Mouse (Mus musculus) heart, embryonic 10.5 days (tissue): ENCODE measurements around the gene Sox15. TPM values are rescaled to one million over a fixed set of nuclear protein-coding genes. Genes with fewer than 3 reads are reported as not detected.
A peak's percentile ranks its signal among the peaks of the same experiment; 100 is the strongest.

Experiments used
- DNase-seq: peaks from one replicate; pipeline ENCODE4 v3.0.0-alpha.2; 2017; ENCODE audit warnings: low spot score
- H3K27ac ChIP-seq: fragments of 300-500 bp; sonication (generic); 2 replicates; pipeline ENCODE4 v1.5.1; 2016; ENCODE audit warnings: mild to moderate bottlenecking
- H3K27me3 ChIP-seq: fragments of 300-500 bp; sonication (generic); 2 replicates; pipeline ENCODE4 v1.6.1; 2016; ENCODE audit warnings: mild to moderate bottlenecking; ENCODE audit not compliant: poor library complexity, insufficient read depth, severe bottlenecking
- H3K36me3 ChIP-seq: fragments of 300-500 bp; sonication (generic); 2 replicates; pipeline ENCODE4 v1.6.1; 2016; ENCODE audit warnings: mild to moderate bottlenecking, moderate library complexity
- H3K4me1 ChIP-seq: fragments of 300-500 bp; sonication (generic); 2 replicates; pipeline ENCODE4 v1.6.1; 2016; ENCODE audit warnings: mild to moderate bottlenecking
- H3K4me3 ChIP-seq: fragments of 300-500 bp; sonication (generic); 2 replicates; pipeline ENCODE4 v1.5.1; 2016; ENCODE audit warnings: mild to moderate bottlenecking, moderate library complexity
- H3K9me3 ChIP-seq: fragments of 300-500 bp; sonication (generic); 2 replicates; pipeline ENCODE4 v1.6.1; 2016; ENCODE audit warnings: mild to moderate bottlenecking, moderate library complexity
- WGBS: fragments of 180-500 bp; shearing (Covaris S2); methylation state at CpG from one replicate; pipeline ENCODE4 v1.1.7; 2016; 5-methylcytosine and 5-hydroxymethylcytosine counted together
- polyA plus RNA-seq: library from polyadenylated mRNA; unstranded; fragments of >200 nt; fragmentation: Nextera tagmentation; extraction: Ambion mirVana; gene quantifications from 2 replicates; pipeline ENCODE4 v1.2.1, GENCODE M21; 2016

Gene Sox15
- polyA plus RNA-seq, 1 experiment from 2014 or later = 0.15 TPM

DNA sequence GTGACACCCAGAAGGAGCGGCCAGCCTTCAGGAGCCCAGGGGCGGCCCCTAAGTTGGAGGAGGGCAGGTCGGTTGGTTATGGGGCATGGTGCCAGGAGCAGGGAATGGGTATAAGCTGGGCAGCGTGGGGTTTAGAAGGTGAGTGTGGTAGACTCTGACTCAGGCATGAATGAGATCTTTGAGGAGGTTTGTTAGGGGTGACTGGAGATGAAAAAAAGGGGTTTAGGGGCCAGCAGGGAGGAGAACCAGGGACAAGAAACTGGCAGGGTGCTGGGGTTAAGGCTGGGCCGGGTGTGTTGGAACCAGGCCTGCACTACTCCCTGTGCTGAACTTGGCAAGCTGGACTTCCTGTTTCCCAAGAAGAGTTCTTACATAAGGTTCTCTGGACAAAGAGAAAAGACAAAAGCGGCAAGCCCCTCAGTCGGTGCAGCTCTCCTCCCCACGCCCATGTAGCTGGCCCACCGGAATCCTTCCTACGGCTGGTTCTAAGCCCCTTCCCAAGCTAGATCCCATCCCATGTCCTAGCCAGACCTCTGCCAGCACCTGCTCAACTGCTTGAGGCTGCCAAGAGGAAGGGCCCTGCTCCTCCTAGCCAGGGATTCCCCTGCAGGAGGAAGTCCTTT is 30.5 kb downstream of the Sox15 start, which contains the start of gene Tnfsf13:
Gene Tnfsf13, minus strand, starts transcription at position 259 of the 623 bp plus-strand sequence.
- no peaks in the 10 kb centered on the region for H3K36me3 ChIP-seq
- no peak for DNase-seq
- H3K4me1 ChIP-seq = peaks cover 26% of the 10 kb centered on the region
- H3K9me3 ChIP-seq = no peaks in the 10 kb centered on the region
- peaks cover 23% of the 10 kb centered on the region for H3K27me3 ChIP-seq
- 0 out of 2 replicates have a peak within 1 kb of the TSS, but pooled peaks have one; percentile 43 for H3K27ac ChIP-seq
- WGBS = 78% methylated on average over 10 of the region's 10 CpGs
- H3K4me3 ChIP-seq = no peak within 1 kb of the TSS

DNA sequence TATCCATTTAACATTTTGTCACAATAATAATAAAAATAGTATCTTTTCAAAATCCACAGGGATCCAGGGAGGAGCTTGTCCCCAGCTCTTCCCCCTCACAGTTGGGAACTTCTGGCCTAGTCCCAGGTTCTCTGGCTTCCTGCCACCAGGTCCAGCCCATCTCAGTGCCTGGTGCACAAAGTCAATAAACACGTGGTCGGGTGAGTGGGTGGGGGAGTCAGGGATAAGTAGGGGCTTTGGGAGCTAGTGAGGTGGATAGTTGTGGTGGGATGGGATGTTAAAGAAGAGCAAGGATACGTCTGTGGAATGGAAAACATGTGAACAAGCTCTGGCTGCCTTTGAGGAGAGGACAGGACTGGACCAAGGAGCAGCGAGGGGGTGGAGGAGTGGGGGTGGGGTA is 31.3 kb downstream of the Sox15 start:
- Histone ChIP-seq H3K27me3 (peaks cover 23% of the 10 kb centered on the region), H3K4me1 (peaks cover 22% of the 10 kb centered on the region), H3K36me3 (no peaks in the 10 kb centered on the region), H3K4me3 (no peak overlapping the region), H3K9me3 (no peaks in the 10 kb centered on the region), H3K27ac (0 out of 2 replicates have a peak overlapping the region, but pooled peaks have one; percentile 42)
- 23% methylated on average over 4 of the region's 4 CpGs for WGBS
- DNase-seq = no peak

DNA sequence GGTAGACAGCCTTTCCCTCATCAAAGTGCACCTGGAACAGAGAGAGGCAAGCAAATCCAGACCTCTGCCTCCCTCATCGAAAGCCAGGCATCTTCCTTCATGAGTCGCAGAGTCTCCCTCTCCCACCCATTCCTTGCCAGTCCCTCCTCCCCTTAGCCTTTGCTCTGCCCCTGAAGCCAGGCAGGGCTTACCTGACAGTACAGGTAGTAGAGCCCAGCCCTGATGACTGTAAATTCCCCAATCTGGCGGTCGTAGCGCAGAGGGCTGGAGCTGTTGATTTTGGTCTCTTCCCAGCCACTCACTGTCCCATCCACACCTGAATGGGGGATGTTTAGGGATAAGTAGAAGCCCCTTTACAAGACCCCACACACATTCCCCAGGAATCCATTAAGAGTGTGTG is 31.9 kb downstream of the Sox15 start:
- peaks cover 22% of the 10 kb centered on the region for H3K4me1 ChIP-seq
- peak overlapping the region; percentile 43; the same call in 1 of the 2 replicates for H3K27ac ChIP-seq
- DNase-seq = no peak
- H3K36me3 ChIP-seq = no peaks in the 10 kb centered on the region
- H3K4me3 ChIP-seq = no peak overlapping the region
- peaks cover 23% of the 10 kb centered on the region for H3K27me3 ChIP-seq
- WGBS = 45% methylated on average over 5 of the region's 5 CpGs
- H3K9me3 ChIP-seq = no peaks in the 10 kb centered on the region

DNA sequence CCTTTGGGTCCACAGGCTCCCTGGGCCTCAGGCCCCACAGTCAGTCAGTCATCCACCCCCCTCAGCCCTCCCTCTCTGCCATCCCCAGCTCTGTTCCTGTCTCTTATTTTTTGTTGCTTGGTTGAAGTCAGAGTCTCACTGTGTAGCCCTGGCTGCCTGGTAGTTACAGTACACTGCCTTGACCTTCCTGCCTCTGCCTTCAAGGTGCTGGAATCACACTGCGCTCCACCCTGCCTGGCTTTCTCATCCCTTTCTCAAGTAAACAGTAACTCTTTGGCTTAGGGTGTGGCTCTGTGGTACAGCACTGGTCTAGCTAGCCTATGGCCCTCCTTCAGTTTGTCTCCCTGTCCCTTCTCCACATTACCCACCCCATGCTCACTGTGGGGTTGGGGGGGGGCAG is 34.8 kb downstream of the Sox15 start:
- no peak for DNase-seq
- H3K9me3 ChIP-seq = no peaks in the 10 kb centered on the region
- H3K36me3 ChIP-seq = no peaks in the 10 kb centered on the region
- peaks cover 28% of the 10 kb centered on the region for H3K4me1 ChIP-seq
- 85% methylated on average over 1 of the region's 1 CpGs for WGBS
- peaks cover 12% of the 10 kb centered on the region; the same call in 1 of the 2 replicates for H3K27me3 ChIP-seq
- H3K27ac ChIP-seq = no peak overlapping the region
- H3K4me3 ChIP-seq = no peak overlapping the region

DNA sequence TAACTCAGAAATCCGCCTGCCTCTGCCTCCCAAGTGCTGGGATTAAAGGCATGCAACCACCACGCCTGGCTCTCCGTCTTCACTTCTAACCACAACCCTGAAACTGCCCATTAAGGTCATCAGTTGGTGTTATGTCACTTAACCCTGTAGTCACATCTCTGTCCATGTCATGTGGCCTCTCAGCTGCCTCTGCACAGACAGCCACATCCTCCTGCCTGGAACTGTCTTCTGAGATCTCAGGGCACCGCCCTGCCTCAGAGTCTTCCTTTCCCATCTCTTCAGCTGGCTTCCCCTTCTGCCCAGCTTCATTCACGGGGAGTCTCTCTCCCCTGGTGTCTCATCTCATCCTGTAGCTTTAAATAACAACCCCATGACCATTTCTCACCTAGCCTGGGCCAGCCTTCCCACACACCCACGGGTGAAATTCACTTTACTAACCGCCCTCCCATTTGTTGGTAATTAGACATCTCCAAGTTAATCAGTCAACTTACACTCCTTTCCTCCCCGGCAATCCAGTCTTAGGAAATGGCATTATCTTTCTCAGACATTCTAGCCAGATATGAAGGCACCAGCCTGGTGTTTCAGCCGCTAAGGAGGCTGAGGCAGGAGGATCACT is 37.2 kb downstream of the Sox15 start:
- Histone ChIP-seq H3K27me3 (no peaks in the 10 kb centered on the region), H3K4me1 (peaks cover 25% of the 10 kb centered on the region), H3K36me3 (no peaks in the 10 kb centered on the region), H3K9me3 (no peaks in the 10 kb centered on the region), H3K27ac (no peak overlapping the region), H3K4me3 (no peak overlapping the region)
- no peak for DNase-seq
- 64% methylated on average over 9 of the region's 9 CpGs for WGBS

DNA sequence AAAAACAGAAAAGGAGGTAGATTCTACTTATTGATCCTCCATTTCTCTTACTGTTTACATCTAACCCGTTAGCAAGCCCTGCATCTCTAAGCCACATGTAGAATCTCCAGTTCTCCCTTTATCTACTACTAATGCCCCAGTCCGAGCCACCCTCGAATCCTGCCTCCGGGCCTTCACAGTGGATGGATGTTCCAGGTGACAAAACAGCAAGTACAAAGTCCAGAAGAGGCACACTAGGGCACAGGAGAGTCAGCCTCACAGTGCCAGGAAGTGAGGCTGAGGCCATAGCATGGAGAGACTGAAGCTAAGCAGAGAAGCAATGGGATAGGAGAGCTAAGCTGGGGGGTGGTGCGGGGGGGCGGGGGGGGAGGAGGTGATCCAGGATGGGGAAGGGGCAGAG is 37.7 kb downstream of the Sox15 start:
- WGBS = 85% methylated on average over 6 of the region's 6 CpGs
- DNase-seq = no peak
- no peaks in the 10 kb centered on the region for H3K27me3 ChIP-seq
- no peak overlapping the region for H3K4me3 ChIP-seq
- no peaks in the 10 kb centered on the region for H3K9me3 ChIP-seq
- H3K36me3 ChIP-seq = no peaks in the 10 kb centered on the region
- H3K27ac ChIP-seq = no peak overlapping the region
- H3K4me1 ChIP-seq = peaks cover 25% of the 10 kb centered on the region

DNA sequence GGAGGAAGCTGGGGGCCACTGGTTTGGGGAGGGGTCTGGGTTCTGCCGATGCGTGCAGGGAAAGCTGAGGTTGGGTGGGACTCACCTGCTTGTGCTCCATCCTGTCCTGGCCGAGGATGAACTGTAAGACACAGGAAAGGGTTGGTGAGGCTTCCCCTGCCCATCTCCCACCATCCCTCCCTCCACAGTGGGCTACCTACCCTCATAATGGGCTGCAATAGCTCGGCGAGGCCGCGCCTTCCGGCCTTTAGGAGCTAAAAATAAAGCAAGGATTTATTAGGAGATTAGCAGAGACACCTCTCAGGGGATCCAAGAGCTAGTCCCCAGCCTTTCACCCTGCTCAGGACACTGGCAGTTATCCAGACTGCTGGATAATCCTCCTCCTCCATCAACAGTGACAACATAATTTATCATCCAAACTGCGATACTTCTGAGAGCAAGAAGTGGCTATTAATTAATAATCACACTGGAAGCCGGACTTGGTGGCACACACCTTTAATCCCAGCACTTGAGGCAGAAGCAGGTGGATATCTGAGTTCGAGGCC is 38.4 kb downstream of the Sox15 start:
- 66% methylated on average over 11 of the region's 11 CpGs for WGBS
- H3K27me3 ChIP-seq = no peaks in the 10 kb centered on the region
- H3K9me3 ChIP-seq = no peaks in the 10 kb centered on the region
- peaks cover 25% of the 10 kb centered on the region for H3K4me1 ChIP-seq
- peak overlapping the region; percentile 36; the same call in 1 of the 2 replicates for H3K27ac ChIP-seq
- DNase-seq = no peak
- no peak overlapping the region for H3K4me3 ChIP-seq
- no peaks in the 10 kb centered on the region for H3K36me3 ChIP-seq

DNA sequence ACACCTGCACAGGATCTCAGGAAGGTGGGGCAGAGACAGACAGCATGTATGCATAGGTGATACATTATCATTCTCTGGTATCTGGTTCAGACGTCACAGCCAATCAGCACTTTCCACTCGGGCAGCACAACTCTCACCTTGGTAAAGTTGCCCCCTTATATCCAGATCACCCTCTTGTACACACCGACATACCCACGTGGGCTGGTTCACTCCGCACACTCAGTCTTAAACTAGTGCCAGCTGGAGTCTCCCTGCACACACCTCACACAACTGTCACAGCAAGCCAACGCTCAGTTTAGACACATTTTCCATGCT is 39.9 kb downstream of the Sox15 start:
- DNase-seq = no peak
- Histone ChIP-seq H3K4me3 (peak overlapping the region; percentile 79), H3K27ac (peak overlapping the region; percentile 93; the same call in 1 of the 2 replicates), H3K4me1 (peaks cover 32% of the 10 kb centered on the region), H3K9me3 (no peaks in the 10 kb centered on the region), H3K36me3 (no peaks in the 10 kb centered on the region), H3K27me3 (no peaks in the 10 kb centered on the region)
- WGBS = 33% methylated on average over 6 of the region's 6 CpGs

DNA sequence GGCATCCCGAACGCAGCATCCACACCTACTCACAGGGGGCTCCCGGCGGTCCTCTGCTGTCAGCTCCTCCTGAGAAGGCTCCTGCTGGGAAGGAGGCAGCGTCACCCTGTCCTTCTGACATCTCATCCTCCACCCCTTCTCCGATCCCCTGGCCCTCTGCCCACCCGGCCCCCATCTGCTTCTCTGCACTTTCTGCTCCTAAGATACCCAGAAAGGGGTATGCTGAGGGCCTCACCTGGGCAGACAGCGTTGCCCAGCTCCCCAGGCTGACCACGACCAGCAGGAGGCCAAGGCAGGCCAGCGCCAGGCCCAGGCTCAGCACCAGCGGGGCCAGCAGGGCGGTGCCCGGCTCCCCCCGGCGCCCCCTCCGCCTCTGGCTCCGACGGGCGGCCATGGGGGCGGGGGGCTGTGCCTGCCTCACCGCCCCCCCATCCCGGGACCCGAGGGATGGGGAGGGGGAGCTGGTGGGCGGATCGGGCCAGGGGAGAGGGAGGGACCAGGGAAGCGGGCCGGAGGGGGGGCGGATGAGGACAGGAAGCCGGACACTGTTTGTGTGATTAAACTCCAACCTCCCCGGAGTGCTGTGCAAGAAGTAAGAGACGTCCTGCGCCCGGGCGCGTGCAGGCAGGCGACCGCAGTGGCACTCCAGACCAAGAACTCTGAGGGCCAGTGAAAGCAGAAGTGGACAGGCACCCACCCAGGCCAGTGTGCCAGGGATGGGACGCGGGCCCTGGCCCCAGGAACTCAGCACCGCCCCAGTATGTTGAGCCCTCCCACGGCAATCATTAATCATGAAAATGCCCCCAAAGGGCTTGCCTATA is 40.5 kb downstream of the Sox15 start, which contains the start of the genes Tnfsf12 and Tnfsfm13:
Gene Tnfsf12, minus strand, starts transcription at position 489 of the 821 bp plus-strand sequence.
Gene Tnfsfm13, minus strand, starts transcription at position 738 of the 821 bp plus-strand sequence.
- peak; percentile 83 for DNase-seq
- Histone ChIP-seq H3K27ac (peak within 1 kb of the TSS; percentile 93), H3K4me3 (peak within 1 kb of the TSS; percentile 79), H3K4me1 (peaks cover 37% of the 10 kb centered on the region), H3K9me3 (no peaks in the 10 kb centered on the region), H3K36me3 (no peaks in the 10 kb centered on the region), H3K27me3 (no peaks in the 10 kb centered on the region)
- WGBS = under 1% methylated on average over 40 of the region's 41 CpGs

DNA sequence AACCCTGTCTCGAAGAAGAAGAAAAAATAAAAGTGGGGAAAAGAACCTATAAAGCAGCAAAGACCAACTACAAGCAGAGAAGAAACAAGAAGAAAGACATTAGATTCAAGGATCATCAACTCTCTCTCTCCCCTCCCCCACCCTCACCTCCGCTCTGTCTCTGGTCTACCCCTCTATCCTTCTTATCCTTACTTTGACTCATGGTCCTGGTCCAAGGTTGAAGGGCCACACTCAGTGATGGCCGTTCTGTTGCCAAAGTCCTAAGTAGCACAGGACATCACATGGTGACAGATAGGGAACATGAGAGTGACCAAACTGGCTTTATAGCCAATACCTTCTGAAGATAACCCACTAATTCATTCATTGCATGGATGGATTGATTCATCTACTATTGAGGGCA is 42.3 kb downstream of the Sox15 start:
- Histone ChIP-seq H3K9me3 (no peaks in the 10 kb centered on the region), H3K36me3 (no peaks in the 10 kb centered on the region), H3K4me3 (no peak overlapping the region), H3K27me3 (no peaks in the 10 kb centered on the region), H3K4me1 (peaks cover 40% of the 10 kb centered on the region), H3K27ac (no peak overlapping the region)
- WGBS = 83% methylated on average over 3 of the region's 3 CpGs
- no peak for DNase-seq

DNA sequence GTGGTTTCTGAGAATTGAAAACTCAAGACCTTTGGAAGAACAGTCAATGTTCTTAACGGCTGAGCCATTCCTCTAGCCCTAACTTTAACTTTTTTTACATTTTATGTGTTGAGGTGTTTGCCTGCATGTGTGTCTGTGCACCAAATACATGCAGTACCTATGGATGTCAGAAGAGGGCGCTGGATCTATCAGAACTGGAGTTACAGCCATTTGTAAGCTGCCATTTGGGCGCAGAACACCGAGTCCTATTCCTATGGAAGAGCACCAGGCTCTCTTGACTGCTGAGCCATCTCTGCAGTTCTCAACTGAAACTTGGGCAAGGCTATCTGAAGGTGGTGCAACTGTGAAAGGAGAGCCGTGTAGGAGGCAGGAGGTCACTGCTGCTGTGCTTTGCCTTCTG is 43.5 kb downstream of the Sox15 start:
- 72% methylated on average over 5 of the region's 5 CpGs for WGBS

DNA sequence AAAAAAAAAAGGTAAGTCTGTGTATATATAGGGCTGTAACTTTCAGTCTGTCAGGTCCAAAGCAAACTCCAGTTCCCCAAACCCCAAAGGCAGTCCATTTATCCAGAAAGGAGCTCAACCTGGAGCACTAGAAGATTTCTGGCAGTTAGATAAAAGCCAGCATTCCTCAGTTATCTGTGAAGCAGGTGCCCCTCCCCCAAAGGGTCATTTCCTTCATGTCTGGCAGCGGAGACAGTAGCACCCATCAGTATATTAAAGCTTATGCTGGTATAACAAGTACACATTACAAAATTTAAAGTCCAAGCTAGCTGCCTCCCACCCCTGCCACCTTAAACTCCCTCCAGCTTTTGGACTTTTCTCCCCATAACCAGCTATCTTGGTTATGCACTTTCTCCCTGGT is 44.5 kb downstream of the Sox15 start:
- no peaks in the 10 kb centered on the region for H3K36me3 ChIP-seq
- DNase-seq = no peak
- no peaks in the 10 kb centered on the region for H3K27me3 ChIP-seq
- peak overlapping the region; percentile 56; the same call in 1 of the 2 replicates for H3K27ac ChIP-seq
- no peaks in the 10 kb centered on the region for H3K9me3 ChIP-seq
- 0 out of 2 replicates have a peak overlapping the region, but pooled peaks have one; percentile 15 for H3K4me3 ChIP-seq
- peaks cover 33% of the 10 kb centered on the region for H3K4me1 ChIP-seq
- WGBS = 22% methylated on average over 1 of the region's 1 CpGs

More for the DNA sequence above, 43.5 kb downstream of the Sox15 start:
- Histone ChIP-seq H3K9me3 (no peaks in the 10 kb centered on the region), H3K4me1 (peaks cover 33% of the 10 kb centered on the region), H3K27me3 (no peaks in the 10 kb centered on the region), H3K4me3 (no peak overlapping the region), H3K27ac (no peak overlapping the region), H3K36me3 (no peaks in the 10 kb centered on the region)
- no peak for DNase-seq
